Mouse (Mus musculus) embryo, embryonic 10 days (tissue): ENCODE data around the gene Plekhm1.
A peak's percentile ranks its signal among the peaks of the same experiment; 100 is the strongest.
"Not testable (repeated sequence)": the region's sequence is repeated elsewhere in the genome, so short reads cannot be mapped to it uniquely, and the experiment has no call there.

Source experiments
- DNase-seq: peaks from one replicate; pipeline ENCODE4 v3.0.0-alpha.2; 2015; ENCODE audit warnings: low spot score

Plekhm1 gene

DNA sequence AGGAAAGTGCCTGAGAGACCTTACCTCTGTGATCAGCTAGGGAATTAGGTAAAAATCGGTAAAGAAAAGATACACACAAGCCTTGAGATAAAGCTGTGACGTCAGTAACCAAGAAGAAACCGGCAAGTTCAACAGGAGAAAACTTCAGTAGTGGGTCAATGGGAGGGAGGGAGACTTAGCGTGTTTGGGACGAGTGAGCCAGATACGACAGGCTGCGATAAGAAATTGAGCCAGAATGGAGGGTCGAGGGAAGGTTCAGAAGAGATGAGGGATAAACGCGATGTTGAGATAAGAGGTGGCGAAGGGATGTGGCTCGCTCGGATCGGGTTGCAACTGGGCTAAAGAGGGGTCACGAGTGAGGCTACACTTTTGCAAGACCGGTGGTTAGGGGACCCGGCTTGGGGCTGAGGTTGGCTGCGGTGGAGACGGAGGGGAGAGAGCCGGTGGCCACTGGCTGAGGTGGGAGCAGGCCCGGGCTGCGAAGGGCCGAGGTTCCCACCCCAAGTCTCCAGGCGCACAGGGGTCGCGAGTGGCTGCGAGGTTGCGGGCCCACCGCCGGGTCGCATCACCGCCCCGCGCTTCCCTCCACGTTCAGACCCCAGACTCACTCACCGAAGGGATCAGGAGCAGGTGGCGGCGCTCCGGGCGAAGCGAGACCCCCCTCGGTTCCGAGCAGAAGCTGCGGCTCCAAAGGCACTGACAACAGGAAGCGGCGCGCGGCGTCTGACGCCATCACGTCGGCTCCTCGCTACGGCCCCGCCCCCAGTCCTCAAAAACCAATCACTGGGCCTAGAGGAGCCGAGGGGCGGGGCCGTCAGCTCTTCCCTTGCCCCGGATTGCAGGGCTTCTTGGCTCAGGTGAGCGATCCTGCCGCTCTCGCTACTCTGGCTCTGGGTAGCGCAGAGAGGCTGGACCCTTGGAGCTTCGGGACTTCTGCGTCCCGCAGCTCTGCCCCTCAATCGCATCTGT is at the start of gene Plekhm1:
Gene Plekhm1 (minus strand): TSS at position 707 of the 969 bp plus-strand sequence.
- DNase-seq, result peak; percentile 97

DNA sequence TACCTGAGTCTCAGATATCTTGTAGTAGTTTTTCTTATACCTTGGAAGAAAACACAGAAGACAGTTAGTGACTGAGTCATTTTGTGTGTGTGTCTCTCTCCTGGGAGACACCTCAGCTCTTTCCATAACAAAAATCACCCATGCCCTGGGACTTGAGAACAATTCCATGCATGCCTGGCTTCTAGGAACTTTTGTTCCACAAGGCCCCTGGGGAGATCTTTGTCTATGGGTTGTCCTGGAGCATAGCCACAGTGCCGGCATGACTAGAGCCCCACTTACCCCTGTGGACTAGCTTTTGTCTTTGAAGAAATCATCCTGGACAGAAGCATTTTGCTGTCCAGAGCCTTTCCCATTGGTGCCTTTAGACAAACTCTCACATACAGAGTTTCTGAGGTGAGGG is 38.6 kb upstream of the Plekhm1 start:
- DNase-seq, result not testable (repeated sequence)

DNA sequence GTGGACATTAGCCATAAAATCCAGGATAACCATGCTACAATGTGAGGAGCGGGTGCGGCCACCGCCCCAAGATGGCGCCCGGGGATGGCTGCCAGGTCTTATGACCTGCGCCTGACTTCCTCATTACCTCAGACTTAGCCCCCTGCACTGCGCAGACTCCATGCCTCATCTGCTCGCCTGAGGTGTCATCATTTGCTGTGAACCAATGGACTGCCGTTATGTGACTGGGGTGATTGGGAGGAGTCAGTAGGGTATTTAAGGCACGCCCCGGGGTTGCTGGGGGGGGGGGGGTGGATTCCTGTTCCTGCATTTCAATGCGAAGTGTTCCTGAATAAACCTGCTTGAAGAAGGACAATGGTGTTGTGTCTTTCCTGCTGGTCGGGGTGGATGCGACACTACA is 37.2 kb upstream of the Plekhm1 start:
- not testable (repeated sequence) for DNase-seq

DNA sequence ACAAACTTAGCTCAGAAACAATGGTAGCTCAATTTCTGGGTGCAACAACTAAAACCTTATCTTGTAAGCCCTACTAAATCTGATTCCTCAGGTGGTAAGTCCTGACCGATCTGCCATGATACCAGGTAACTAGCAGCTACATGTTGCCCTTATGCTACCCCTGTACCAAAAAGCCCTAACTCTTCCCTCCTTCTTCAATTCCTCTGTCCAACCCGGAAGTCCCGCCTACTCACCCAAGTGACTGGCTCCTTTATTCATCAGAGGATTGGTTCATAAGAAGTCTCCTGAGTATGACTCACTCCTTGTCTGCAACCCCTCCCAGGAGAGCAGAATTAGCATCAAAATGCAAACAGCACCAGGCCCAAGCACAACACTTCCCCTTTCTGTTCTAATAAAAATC is 31.2 kb upstream of the Plekhm1 start:
- no peak for DNase-seq

DNA sequence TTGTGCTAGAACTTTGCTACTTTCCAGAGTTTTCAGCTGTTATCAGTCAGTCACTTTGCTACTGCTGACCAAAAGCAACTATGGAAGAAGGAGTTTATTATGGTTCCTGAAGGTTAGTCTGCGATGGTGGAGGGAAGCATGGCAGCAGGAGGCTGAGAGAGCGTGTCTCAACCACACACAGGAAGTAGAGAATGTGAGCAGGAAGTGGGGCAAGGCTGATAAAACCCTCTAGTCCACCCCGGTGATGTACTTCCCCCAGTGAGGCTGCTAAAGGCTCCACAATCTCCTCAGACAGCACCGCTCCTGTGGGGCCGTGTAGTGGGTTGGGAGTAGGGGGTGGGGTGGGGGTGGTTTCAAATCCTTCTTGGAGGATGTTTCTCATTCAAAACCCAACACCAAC is 23.8 kb upstream of the Plekhm1 start:
- DNase-seq, result no peak

DNA sequence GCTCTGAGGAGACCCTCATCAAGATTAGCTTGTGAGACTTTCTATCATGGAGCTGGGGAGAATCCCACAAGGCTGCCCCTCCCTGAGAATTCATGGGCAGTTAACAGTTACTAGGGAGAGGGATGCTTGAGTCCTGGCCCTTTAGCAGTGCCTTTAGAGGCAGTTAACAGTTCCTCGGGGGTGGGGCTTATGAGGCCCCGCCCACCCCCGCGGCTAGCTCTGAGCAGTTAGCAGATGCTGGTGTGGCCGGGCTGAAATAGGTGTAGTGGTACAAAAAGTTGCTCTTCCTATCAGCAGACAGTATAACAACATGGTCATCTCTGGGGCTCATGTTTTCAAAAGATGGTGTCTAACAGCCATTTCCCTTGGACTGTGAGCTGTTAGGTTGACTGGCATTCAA is 12.5 kb upstream of the Plekhm1 start:
- DNase-seq, result no peak

DNA sequence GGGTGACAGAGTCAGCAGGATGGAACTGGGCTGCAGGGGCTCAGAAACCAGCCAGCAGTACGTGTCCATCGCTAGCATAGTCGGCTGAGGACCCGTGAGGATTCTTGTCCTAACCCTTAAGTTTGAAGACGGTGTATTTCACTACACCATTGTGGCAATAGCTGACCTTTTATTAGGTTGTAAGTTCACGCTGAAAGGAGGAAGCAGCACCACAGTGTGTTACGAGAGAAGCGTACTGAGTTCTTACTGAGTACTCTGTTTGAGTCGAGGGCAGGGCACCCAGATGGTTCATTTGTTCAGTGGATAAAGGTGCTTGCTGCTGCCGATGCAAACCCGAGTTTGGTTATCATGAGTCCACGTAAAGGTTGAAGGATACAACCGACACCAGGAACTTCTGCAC is 7.2 kb upstream of the Plekhm1 start:
- no peak for DNase-seq

DNA sequence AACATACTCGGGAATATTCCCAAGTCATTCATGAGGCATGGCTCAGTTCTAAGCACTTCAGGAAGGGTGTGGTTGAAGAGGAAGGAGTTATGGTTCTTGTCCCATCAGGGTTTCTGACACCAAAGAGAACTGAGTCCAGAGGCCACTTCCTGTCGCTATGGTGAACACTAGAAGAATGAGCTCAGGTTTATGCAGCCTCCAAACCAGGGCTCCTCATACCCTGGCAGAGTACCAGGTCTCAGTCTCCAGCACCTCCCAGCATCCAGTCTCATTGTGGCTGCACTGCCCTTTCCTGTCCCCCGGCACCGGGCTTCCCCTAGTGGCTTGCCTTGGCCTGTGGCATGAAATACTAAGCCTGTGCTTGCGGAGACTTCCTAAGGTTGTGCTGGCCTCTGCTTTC is 6.7 kb upstream of the Plekhm1 start:
- no peak for DNase-seq

DNA sequence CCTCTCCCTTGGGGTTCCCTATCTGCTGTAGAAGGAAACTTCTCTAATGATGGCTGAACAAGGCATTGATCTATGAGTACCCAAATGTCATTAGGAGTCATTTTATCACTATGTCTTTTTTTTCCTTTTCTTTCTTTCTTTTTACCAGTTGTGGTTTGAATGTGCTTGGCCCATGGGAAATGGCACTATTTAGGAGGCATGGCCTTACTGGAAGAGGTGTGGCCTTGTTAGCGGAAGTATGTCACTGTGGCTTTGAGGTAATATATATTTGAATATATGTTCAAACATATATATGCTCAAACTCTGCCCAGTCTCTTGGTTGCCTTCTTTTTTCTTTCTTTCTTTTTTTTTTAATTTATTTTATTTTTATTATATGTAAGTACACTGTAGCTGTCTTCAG is 1.0 kb upstream of the Plekhm1 start:
- no peak for DNase-seq

DNA sequence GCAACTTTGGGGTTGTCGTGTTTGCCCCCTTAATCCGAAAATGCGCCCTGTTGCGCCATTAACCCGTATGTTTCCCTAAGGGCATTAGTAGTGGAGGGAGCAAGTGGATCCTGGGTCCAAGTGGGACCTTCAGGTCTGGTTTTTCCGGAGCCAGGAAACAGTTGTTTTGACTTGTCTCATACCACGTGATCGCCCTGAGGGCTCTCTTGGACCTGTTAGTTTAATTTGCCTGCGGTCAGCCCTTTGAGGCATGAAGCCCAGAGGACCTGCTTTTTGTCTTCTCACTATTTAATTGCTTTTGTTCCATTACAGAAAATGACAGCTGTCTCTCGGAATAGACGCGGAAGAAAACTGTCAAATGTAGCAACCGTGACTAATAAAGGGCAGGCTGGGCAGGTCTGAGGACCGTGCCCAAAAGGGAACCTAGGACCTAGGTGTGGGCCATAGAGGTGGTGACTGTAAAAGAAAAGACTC is 500 bp upstream of the Plekhm1 start:
- DNase-seq, result no peak

DNA sequence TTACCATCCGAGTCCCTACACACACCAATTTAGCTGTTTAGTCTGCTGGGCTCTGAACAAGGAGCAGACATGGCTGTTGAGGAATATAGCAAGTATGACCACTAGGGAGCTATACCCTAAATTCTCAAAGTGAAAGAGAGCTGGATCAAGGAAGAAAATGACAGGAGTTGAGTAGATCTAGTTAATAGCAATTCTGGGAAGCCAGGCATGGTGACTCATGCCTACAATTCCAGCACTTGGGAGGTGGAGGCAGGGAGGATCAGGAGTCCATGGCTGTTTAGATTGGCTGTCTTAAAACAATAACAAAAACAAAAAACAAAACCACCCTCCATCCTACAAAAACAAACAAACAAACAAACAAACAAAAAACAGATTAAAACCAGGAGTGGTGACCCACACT is 1.2 kb downstream of the Plekhm1 start:
- no peak for DNase-seq

DNA sequence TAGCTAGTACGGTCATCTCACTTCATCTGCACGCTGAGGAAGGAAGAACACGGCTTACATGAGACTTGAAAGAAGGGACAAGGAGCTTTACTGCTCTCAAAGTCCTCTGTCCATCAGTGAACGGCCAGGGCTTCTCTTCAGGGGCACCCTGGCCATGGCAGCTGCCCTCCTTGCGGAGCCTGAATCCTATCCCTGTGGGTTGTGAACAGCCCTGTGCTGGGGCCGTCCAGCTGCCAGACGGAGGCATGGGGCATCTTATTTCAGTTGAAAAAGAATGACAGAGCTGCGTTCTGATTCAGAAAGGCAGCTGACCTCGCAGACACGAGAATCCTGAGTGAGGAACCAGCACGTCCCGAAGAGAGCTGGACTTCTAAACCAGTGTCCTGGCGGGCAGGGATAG is 3.6 kb downstream of the Plekhm1 start:
- DNase-seq, result no peak

DNA sequence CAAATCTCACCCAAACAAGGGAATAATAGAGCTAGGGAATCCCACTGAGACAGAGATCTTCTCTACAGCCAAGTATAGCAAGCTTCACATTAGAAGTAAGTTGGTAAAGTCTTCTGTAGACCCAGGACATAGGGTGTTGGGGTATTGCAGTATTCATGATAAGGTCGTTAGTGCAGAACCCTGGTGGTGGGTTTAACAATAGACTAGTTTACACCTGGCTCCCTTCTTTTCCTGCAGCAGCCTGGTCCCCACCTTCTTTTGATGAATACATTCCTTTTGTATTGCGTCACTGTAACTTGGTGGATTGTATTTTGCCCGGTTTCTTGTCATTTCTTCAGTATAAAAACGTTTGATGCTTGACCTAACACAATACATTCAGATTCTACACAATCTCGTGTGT is 5.4 kb downstream of the Plekhm1 start:
- not testable (repeated sequence) for DNase-seq

DNA sequence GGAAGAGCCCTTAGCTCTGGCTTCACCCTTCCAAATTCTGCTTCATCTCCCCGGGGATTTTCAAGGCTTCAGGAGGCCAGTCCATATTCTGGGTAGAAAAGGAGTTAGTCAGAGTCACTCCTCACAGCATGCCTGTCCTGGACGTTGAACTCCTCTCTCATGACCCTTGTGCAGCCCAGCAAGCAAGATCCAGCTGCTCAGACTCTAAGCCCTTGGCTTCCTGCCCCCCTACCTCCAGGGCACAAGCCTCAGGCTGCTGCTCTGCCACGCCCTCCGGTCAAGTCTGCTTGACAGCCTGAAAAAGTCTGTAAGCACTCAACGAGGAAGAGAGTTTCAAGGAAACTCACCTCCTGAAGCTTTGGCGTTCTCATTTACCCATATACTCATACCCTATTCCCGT is 5.9 kb downstream of the Plekhm1 start:
- no peak for DNase-seq

DNA sequence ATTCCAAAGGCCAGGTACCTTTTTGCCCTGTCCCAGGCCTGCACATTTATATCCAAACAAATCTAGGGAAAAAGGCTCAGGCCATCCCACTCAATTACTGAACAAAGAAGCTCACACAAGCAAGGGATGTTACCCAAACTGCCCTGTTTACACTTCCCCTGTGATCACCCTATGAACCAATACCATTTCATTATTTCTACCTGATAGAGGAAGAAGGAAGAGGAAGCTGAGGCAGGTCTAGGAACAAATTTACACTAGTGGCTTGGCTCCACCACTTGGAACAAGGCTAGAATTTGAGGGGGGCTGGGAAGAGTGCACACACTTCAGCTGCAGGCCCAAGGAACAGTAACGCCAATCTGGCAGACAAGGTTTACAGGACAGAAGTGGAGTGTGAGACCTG is 6.7 kb downstream of the Plekhm1 start:
- DNase-seq, result no peak

DNA sequence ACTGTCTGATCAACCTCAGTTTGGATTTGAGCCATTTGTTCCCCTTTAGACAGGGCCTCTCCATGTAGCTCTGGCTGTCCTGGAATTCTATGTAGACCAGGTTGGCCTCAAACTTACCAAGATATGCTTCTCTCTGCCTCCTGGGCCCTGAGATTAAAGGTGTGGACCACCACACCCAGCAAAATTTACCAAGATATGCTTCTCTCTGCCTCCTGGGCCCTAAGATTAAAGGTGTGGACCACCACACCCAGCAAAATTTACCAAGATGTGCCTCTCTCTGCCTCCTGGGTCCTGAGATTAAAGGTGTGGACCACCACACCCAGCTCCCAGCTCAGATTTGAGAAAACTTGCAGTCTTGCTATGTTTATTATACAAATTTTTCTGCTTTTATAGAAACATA is 7.9 kb downstream of the Plekhm1 start:
- no peak for DNase-seq

DNA sequence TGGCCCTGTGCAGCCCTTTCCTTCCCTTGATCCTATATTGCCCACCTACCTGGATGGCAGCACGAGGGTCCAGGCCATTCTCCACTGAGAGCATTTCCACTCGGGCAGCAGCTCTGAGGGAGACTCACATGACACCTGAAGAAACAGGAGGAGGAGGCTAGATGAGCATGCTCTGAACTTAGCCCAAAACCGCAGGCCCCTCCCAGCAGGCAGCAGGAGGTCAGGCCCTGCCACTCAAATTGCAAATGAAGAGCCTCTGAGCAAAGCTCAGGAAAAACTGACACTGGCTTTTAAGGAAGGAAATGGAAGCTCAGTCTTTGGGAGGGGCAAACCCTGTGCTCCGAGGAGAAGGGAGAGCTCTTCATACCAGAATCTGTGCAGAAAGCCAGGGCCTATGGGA is 8.7 kb downstream of the Plekhm1 start:
- DNase-seq, result no peak

DNA sequence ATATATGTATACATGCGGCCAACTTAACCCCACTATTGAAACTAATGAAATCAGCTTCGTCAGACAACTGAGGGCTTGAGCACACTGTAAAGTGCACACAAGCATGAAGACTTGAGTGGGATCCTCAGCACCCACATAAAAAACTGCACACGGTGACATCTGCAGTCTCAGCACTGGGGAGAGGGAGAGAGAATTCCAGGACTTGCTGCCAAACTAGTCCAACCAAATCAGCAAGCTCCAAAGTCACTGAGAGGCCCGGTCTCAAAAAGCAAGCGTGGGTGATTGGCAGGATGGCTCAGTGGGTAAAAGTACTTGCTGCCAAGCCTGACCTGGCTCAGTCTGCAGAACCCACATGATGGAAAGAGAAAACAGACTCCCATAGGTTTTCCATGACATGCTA is 9.7 kb downstream of the Plekhm1 start:
- DNase-seq, result no peak

DNA sequence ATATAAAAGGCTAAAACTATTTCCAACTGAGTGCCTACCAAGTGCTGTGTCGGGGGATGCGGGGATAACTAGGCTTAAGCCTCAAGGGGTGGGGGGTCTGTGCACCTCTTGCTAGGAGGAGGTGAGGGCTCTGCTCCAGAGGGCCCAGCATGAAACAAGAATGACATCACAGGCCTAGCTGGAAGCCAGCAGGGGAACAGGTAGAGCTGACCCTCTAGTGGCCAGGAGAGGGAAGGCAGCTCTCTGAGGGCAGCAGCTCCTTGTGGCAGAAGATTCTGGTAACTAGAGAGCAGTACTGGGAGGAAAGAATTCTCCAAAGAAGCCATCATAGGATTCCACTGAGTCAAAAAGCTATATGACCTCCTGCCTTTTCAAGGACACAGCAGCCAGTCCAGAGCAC is 10.3 kb downstream of the Plekhm1 start:
- peak; percentile 57 for DNase-seq

DNA sequence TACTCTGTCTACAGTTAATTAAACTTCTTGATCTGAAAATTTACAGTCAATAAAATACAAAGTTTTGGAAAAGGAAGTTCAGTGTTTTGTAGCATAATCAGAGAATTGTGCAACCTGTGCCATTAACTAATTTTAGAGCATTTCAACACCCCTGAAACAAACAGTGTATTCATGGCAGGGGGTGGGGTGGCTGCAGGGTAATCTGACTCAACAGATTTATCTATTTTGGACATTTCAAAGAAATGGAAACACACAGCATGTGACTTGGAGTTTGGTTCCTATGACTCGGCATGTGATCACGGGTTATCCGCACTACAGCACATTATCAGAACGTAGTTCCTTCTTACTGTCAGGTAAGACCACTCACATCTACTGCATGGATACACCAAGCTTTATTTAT is 12.5 kb downstream of the Plekhm1 start:
- no peak for DNase-seq

DNA sequence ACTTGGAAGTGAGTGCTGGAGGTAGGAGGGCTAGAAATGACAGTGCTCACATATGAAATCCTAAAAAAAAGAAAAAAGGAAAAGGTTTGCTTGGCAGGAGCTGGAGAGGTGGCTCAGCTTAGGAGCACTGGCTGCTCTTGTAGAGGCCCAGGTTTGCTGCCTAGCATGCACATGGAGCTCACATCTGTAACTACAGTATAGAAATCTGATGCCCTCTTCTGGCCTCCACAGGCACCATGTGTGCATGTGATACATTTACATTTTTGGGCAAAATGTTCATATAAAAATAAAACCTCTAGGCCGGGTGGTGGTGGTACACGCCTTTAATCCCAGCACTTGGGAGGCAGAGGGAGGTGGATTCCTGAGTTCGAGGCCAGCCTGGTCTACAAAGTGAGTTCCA is 13.4 kb downstream of the Plekhm1 start:
- no peak for DNase-seq

DNA sequence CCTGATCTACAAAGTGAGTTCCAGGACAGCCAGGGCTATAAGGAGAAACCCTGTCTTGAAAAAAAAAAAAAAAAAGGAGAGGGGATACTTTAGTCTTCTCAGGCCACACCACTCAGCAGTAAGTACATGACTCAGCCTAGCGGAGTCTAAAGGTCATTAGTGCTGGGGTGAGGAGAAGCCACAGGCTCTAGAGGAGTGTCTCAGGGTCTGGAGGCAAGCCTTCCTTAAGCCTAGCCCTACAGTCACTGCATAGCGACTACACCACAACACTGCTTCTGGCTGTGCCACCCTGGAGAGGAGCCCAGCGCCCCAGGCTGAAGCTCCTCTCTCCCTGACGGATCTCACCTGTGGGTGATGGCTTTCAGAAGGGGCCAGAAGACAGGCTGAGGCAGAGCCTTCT is 15.8 kb downstream of the Plekhm1 start:
- no peak for DNase-seq

DNA sequence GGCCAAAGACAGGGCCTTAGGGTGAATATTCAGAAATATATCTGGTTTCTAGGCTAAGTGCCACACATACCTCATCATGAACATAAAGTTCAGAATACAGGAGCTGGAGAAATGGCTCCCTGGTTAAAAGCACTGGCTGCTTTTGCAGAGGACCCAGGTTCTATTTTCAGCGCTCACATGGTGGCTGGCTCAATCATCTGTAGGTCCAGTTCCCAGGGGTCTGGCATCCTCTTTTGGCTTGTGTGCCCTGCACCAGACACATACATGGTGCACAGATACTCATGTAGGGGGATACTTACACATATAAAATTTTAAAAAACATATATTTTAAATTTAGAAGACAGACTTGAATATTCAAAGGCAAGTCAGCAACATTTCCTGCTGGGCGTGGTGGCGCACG is 16.3 kb downstream of the Plekhm1 start:
- no peak for DNase-seq

DNA sequence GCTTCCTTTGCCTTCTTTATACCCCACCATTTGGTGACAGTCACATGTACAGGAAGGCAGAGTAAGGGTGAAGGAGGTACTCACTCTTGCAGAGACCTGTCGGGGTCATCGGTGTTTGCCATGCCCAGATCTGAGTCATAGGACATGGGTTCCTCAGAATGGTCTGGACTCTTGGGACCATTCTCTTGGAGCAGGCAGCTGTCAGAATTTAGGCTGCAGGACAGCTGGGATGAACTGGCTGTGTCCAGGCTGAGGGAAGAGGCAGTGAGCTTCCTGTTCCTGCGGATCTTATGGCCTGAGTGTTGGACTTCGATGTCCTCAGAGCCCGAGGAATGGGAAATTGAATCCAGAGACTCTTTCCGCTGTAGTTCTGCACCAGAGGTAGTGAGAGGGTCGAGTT is 17.9 kb downstream of the Plekhm1 start:
- no peak for DNase-seq
